Mouse (Mus musculus): Measurements from ENCODE around the gene Spcs1. TPM values are rescaled to one million over a fixed set of nuclear protein-coding genes. Genes with fewer than 3 reads are reported as not detected.

Spcs1 gene
- total and polyA plus RNA-seq, 3 experiments: 150 to 344 (median 181) TPM

DNA sequence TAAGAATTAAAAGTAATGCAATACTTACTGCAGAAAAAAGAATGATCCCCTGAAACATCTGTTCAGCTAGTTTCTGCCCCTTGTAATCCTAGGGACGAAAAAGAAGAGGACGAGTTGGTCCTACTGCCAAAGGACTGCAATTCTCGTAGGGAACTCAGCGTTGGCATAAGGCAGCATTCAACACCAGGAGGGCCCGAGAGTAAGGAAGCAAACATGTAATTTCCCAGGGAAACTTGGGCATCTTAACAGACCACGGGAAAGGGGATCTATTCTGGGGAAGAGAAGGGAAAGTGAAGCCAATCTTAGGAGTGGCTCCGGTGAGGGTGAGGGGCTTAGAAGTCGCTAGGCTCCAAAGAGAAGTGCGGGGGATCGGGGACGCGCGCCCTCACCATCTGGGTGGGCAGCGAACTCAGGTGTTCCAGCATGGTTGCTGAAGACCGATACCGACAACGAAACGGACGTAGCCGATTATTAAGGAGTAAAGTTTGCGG lies 611 bp downstream of the Spcs1 start:
- in situ Hi-C loops (cut with MboI; ENCODE audit: low pct_ligation_motif_present, low pct_unique_long_range_greater_than_20kb, low sequenced_read_pairs): no loop called here
- no peak for TF ChIP-seq RCOR1 (conservative IDR thresholded peaks at IDR 0.05; ENCODE audit: low read depth, low read length)
- 0 out of 2 replicates have a peak, but pooled peaks have one; percentile 23 for TF ChIP-seq IRF4 (IDR thresholded peaks at IDR 0.05; ENCODE audit: low read depth, low read length)
- TF ChIP-seq BHLHE40 (IDR thresholded peaks at IDR 0.05; ENCODE audit: low read depth, low read length): 0 out of 2 replicates have a peak, but pooled peaks have one; percentile 8

DNA sequence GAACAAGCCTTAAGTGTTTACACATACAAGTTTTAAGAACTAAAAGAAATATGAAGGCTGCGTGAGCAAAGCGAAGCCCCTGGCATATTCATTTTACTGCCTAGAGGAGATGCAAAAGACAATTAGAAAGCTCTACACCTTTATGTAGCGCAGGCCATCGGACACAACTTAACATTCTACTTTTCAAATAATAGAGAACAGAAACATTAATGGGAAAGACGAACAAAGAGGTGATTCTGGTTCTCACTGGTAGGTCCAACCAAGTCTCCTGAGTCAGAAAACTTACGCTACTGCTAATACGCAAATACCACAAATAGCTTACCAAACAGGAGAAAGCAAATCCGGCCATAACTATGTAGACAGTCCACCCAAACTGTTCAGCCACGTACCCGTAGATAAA lies 1.1 kb downstream of the Spcs1 start:
- Histone ChIP-seq H3K27me3 (replicated peaks) (no peaks in the 10 kb centered on the region), H3K27ac (ENCODE audit: insufficient read depth, low read depth) (no peak overlapping the region)

More for the DNA sequence above, 611 bp downstream of the Spcs1 start:
- dilution Hi-C loops (cut with MboI; ENCODE audit: extremely low pct_ligation_motif_present, extremely low pct_unique_long_range_greater_than_20kb, low sequenced_read_pairs): no loop called here
- Histone ChIP-seq H3K9ac (ENCODE audit: insufficient read depth, low read depth) (peak overlapping the region; percentile 86), H3K4me2 (ENCODE audit: insufficient read depth, low read depth, poor library complexity, severe bottlenecking) (peak overlapping the region; percentile 91), H3K9me3 (replicated peaks; ENCODE audit: low read length) (no peaks in the 10 kb centered on the region), H3K4me3 (replicated peaks in 1 of 3; ENCODE audit: low read depth in 2 of 3, low read length in 2 of 3, poor library complexity in 1 of 3) (peak overlapping the region; percentile 64 to 98 (median 73)), H3K27ac (ENCODE audit: insufficient read depth, low read depth) (peak overlapping the region; percentile 31; the same call in 1 of the 2 replicates), H3K79me2 (replicated peaks; ENCODE audit: control insufficient read depth, extremely low read depth, insufficient read depth, poor library complexity, severe bottlenecking) (peaks cover 7% of the 10 kb centered on the region), H3K27me3 (replicated peaks) (no peaks in the 10 kb centered on the region), H3K36me3 (replicated peaks in 1 of 2; ENCODE audit: control insufficient read depth in 1 of 2, insufficient read depth in 1 of 2, low read length in 1 of 2) (peaks cover 8 to 22% of the 10 kb centered on the region in 2 experiments), H3K4me1 (ENCODE audit: control insufficient read depth in 1 of 2, insufficient read depth in 2 of 2) (peaks cover 6 to 28% of the 10 kb centered on the region in 2 experiments)
- no peak for DNase-seq (ENCODE audit: extremely low read depth)

DNA sequence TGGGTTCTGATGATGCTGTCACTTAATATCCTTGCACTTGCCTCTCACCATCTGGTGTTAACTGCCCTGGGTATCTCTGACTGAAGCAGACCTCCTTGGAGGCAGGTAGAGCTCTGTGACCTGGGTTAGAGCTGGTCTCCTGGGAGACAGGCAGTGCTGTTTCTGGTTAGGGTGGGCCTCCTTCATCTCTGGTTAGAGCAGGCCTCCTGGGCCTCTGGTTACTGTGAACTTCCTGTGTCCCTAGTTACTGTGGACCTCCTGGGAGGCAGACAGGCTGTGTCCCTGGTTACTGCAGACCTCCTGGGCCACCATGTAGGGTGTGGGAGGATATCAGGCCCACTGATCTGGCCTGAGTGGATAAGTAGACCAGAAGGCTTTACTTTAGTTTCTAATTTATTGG lies 5.1 kb downstream of the Spcs1 start:
- Histone ChIP-seq H3K9ac (ENCODE audit: insufficient read depth, low read depth) (no peak overlapping the region), H3K27me3 (replicated peaks) (no peaks in the 10 kb centered on the region), H3K9me3 (replicated peaks; ENCODE audit: low read length) (no peaks in the 10 kb centered on the region), H3K4me2 (ENCODE audit: insufficient read depth, low read depth, poor library complexity, severe bottlenecking) (no peak overlapping the region), H3K79me2 (replicated peaks; ENCODE audit: control insufficient read depth, extremely low read depth, insufficient read depth, poor library complexity, severe bottlenecking) (peaks cover 4% of the 10 kb centered on the region), H3K4me1 (ENCODE audit: control insufficient read depth in 1 of 2, insufficient read depth in 2 of 2) (peaks cover 3 to 19% of the 10 kb centered on the region in 2 experiments; a peak in 2 of 4 replicates), H3K36me3 (replicated peaks in 1 of 2; ENCODE audit: control insufficient read depth in 1 of 2, insufficient read depth in 1 of 2, low read length in 1 of 2) (peaks cover 8 to 20% of the 10 kb centered on the region in 2 experiments), H3K4me3 (replicated peaks in 1 of 3; ENCODE audit: low read depth in 2 of 3, low read length in 2 of 3, poor library complexity in 1 of 3) (no peak overlapping the region), H3K27ac (ENCODE audit: insufficient read depth, low read depth) (no peak overlapping the region)
- in situ Hi-C loops (cut with MboI; ENCODE audit: low pct_ligation_motif_present, low pct_unique_long_range_greater_than_20kb, low sequenced_read_pairs): no loop called here
- TF ChIP-seq UBTF (IDR thresholded peaks at IDR 0.05; ENCODE audit: low read depth, low read length): no peak
- TF ChIP-seq POLR2A (IDR thresholded peaks at IDR 0.05; ENCODE audit: low read depth, low read length): no peak
- TF ChIP-seq RCOR1 (conservative IDR thresholded peaks at IDR 0.05; ENCODE audit: low read depth, low read length): no peak
- TF ChIP-seq CHD2 (IDR thresholded peaks at IDR 0.05; ENCODE audit: low read length): no peak
- TF ChIP-seq HCFC1 (IDR thresholded peaks at IDR 0.05; ENCODE audit: low read depth, low read length): no peak
- no peak for TF ChIP-seq GABPA (IDR thresholded peaks at IDR 0.05; ENCODE audit: insufficient replicate concordance, low read depth, low read length)
- no peak for TF ChIP-seq NRF1 (IDR thresholded peaks at IDR 0.05; ENCODE audit: low read depth, low read length)
- no peak for TF ChIP-seq ZKSCAN1 (IDR thresholded peaks at IDR 0.05; ENCODE audit: borderline replicate concordance, low read depth, low read length)
- TF ChIP-seq SIN3A (IDR thresholded peaks at IDR 0.05; ENCODE audit: low read length): no peak
- no peak for TF ChIP-seq MYC (IDR thresholded peaks at IDR 0.05; ENCODE audit: low read depth, low read length)
- TF ChIP-seq USF2 (conservative IDR thresholded peaks at IDR 0.05; ENCODE audit: low read depth, low read length): no peak
- TF ChIP-seq MAX (IDR thresholded peaks at IDR 0.05; ENCODE audit: low read length): no peak
- no peak for TF ChIP-seq ETS1 (conservative IDR thresholded peaks at IDR 0.05; ENCODE audit: low read depth, low read length)
- no peak for TF ChIP-seq JUN (IDR thresholded peaks at IDR 0.05; ENCODE audit: insufficient read depth, low read depth, low read length)
- DNase-seq (ENCODE audit: extremely low read depth): no peak
- dilution Hi-C loops (cut with MboI; ENCODE audit: extremely low pct_ligation_motif_present, extremely low pct_unique_long_range_greater_than_20kb, low sequenced_read_pairs): no loop called here

More for the DNA sequence above, 1.1 kb downstream of the Spcs1 start:
- H3K4me3 ChIP-seq (replicated peaks in 1 of 3; ENCODE audit: low read depth in 2 of 3, low read length in 2 of 3, poor library complexity in 1 of 3): peak overlapping the region; percentile 64 to 98 (median 73)
- DNase-seq (ENCODE audit: extremely low read depth): no peak
- dilution Hi-C loops (cut with MboI; ENCODE audit: extremely low pct_ligation_motif_present, extremely low pct_unique_long_range_greater_than_20kb, low sequenced_read_pairs): no loop called here
- H3K36me3 ChIP-seq (replicated peaks in 1 of 2; ENCODE audit: control insufficient read depth in 1 of 2, insufficient read depth in 1 of 2, low read length in 1 of 2): peaks cover 8 to 22% of the 10 kb centered on the region in 2 experiments
- peak overlapping the region; percentile 86 for H3K9ac ChIP-seq (ENCODE audit: insufficient read depth, low read depth)
- H3K79me2 ChIP-seq (replicated peaks; ENCODE audit: control insufficient read depth, extremely low read depth, insufficient read depth, poor library complexity, severe bottlenecking): peaks cover 7% of the 10 kb centered on the region
- no peaks in the 10 kb centered on the region for H3K9me3 ChIP-seq (replicated peaks; ENCODE audit: low read length)
- H3K4me1 ChIP-seq (ENCODE audit: control insufficient read depth in 1 of 2, insufficient read depth in 2 of 2): peaks cover 6 to 28% of the 10 kb centered on the region in 2 experiments
- peak overlapping the region; percentile 91 for H3K4me2 ChIP-seq (ENCODE audit: insufficient read depth, low read depth, poor library complexity, severe bottlenecking)
- in situ Hi-C loops (cut with MboI; ENCODE audit: low pct_ligation_motif_present, low pct_unique_long_range_greater_than_20kb, low sequenced_read_pairs): no loop called here
- TF ChIP-seq ZMIZ1 (IDR thresholded peaks at IDR 0.05; ENCODE audit: low read depth, low read length) (no peak), POLR2A (IDR thresholded peaks at IDR 0.05; ENCODE audit: low read depth, low read length) (no peak), CTCF (conservative IDR thresholded peaks at IDR 0.05 in 1 of 2, IDR thresholded peaks at IDR 0.05 in 1 of 2; ENCODE audit: low read depth in 2 of 2, low read length in 2 of 2) (no peak), TCF12 (IDR thresholded peaks at IDR 0.05; ENCODE audit: low read depth, low read length) (no peak), GABPA (IDR thresholded peaks at IDR 0.05; ENCODE audit: insufficient replicate concordance, low read depth, low read length) (no peak), JUN (IDR thresholded peaks at IDR 0.05; ENCODE audit: insufficient read depth, low read depth, low read length) (no peak), KAT2A (IDR thresholded peaks at IDR 0.05; ENCODE audit: insufficient replicate concordance, low read length) (no peak), BHLHE40 (IDR thresholded peaks at IDR 0.05; ENCODE audit: low read depth, low read length) (no peak), E2F4 (IDR thresholded peaks at IDR 0.05; ENCODE audit: insufficient replicate concordance, low read depth, low read length) (no peak), NELFE (IDR thresholded peaks at IDR 0.05; ENCODE audit: low read depth, low read length) (no peak), TBP (conservative IDR thresholded peaks at IDR 0.05; ENCODE audit: low read depth, low read length) (no peak), EP300 (IDR thresholded peaks at IDR 0.05; ENCODE audit: low read length) (no peak), IRF4 (IDR thresholded peaks at IDR 0.05; ENCODE audit: low read depth, low read length) (no peak)

All from CH12.LX (cell line).